Mouse (Mus musculus) frontal cortex, postnatal 36 days (tissue): ENCODE data around the gene Slc12a4.

Experiments
- DNase-seq, 2 experiments: peaks; one replicate each; pipeline ENCODE4 v3.0.0; 2022; ENCODE audit warnings: low spot score in 2 of 2

Gene Slc12a4

DNA sequence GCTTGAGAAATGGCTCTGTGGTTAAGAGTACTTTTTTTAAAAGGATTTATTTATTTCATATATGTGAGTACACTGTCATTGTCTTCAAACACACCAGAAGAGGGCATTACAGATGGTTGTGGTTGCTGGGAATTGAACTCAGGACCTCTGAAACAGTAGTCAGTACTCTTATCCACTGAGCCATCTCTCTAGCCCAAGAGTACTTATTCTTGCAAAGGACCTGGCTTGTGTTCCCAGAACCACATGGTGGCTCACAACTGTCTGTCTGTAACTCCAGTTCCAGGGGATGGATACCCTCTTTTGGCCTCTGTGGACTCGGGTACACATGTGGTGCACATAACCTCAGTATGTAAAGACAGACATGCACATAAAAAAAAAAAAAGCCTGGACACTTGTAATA, 3.5 kb upstream of the Slc12a4 start:
- DNase-seq: no peak

GRCm38 (mm10) chr8:105966692-105967311, 905 bp upstream of the Slc12a4 start:
- no peak for DNase-seq

- no peak for DNase-seq
Observed at GRCm38 (mm10) chr8:105965266-105965904, 512 bp downstream of the Slc12a4 start.

DNA sequence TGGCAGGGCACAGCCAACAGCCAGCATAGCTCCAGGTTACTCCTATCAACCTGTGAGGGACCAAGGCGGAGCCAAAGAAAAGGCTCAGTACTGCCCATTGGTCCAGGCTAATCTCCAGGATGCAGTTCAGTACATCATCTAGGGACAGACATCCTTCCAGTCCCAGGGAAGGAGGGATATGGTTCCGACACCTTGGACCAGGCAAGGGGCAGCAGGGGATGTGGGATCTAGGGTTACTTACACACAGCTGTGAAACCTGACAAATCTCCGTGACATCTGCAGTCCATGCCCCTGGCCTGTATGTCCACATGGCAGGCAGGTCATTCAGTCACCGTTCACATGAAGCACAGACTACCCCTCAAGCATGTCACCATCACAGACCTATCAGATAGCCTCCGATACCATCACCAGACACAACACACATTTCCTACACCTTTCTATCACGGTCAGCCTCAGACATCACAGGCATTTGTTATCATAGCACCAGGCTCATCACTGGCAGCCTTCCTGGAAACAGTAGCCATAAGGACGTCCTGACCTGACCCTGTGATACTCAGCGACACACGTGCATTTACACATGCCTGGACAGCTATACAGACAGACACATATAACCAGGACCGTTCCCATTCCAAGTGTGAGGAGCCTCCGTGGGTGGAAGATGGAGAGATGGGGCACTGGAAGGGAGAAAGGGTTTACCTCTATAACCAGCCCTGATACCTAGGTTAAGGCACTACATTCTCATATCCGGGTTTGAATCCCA, 1.2 kb downstream of the Slc12a4 start:
- DNase-seq: no peak

DNA sequence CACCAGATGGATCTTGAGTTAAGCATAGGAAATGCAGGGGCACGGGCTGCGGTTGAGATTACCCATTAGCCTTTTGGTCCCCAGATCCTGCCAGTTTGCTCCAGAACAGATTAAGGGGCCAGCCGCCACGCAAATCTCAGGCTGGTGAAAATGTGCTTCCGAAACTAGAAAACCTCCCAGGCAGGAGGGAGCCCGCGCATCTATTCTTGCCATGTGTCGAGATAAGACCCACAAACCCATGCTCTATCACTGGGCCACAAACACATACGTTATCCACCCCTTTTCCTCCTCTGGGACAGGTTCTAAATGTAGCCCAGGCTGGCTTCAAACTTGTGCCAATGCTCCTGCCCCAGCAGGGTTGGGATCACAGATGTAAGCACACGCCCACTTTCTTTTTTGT, 4.4 kb downstream of the Slc12a4 start:
- no peak for DNase-seq

- DNase-seq: no peak
Observed at GRCm38 (mm10) chr8:105961101-105961500, 4.8 kb downstream of the Slc12a4 start.

DNA sequence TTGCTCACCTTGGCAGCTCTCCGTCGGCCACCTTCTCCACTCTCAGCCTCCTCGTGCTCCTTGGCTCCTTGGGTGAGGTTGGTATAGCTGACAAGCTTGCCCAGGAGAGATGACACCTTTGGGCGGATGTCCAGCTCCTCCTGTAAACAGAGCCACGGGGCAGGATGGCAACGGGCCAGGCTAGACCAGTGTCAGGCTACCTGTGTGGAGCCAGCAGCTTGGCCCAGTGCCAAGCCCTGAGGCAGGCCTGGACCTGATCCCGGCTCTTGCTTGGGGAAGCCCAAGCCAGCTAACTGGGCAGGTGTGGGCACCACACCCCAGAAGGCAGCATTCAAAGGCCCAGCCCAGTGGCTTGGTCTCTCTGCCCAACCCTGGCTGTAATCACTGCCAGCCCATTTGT, 6.5 kb downstream of the Slc12a4 start:
- DNase-seq: no peak

DNA sequence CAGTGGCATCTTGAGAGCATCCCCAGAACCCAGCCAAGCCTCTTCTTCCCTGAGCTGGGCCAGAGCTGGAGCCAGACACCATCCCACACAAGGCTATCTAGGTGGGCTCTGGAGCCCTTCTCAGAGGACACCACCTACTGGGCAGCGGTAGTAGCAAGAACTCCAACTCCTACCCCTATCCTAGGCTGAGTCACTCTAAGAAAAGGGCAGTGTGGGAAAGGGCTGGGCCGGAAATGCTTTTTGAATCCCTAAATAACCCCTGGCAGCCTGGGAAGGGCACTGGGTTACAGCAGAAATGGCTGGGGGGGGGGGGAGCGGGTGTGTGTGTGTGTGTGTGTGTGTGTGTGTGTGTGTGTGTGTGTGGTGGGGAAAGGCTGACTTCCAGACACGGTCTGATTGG, 8.1 kb downstream of the Slc12a4 start:
- no peak for DNase-seq

DNA sequence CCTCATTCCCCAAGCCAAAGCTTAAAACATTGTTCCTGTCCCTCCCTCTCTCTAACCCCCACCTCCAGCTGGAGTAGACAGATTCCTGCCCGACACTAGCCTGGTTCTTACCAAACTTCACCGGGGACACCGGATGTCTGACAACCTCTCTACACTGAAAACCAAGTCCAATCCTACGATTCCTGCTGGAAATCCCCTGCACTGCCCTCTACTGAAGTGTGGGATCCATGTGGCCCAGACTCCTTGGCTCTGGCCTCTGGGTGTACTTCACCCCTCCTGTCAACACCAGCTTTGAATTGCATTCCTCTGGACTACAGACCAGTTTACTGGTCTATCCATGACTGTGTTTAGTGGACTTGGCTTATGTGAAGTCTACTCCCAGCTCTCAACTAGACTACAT, 9.3 kb downstream of the Slc12a4 start:
- DNase-seq: no peak

DNA sequence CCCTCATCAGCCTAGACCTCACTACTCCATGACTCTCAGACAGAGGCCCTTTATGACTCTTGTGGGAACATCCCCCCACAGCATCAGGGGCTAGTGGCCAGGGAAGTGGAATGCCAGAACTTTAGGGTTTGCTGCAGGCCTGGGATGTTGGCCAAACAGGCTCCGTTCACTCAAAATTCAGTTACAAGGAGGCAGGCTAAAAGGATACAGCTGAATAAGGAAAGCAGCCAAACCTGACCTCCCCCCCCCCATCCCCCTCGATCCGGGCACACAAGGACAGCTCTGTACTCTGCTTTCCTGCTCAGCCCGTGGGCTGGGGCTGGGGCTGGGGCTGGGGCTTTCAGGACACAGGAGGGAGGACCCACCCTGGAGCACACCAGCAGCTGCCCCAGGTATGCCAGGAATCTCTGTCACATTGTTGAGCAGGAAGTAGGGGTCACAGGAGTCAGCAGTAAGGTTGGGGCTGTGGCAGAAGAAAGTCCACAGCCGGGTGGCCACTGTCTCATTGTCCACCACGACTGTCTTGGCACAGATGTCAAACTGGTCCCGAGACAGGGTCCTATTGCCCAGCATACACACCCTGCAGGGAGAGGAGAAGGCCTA, 14.7 kb downstream of the Slc12a4 start:
- DNase-seq: no peak

DNA sequence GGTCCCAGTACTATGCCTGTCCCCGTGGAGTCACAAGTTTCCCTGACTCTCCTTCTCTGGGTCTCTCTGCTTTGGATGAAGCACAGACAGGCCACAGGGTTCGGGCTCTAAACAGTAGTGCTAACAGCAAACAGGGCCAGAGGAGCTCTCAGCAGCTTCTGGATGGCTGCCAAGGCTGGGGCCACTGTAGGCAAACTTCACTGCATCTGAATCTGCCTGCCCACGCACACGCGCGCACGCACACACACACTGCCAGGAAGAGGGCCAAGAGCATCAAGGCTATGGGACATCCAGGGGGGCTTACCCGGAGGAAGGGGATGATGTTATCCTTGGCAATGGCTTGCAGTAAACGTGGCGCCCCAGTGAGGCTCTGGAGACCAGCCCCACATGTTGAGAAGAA, 16.5 kb downstream of the Slc12a4 start:
- peak in 1 of 2 experiments; percentile 57 for DNase-seq

DNA sequence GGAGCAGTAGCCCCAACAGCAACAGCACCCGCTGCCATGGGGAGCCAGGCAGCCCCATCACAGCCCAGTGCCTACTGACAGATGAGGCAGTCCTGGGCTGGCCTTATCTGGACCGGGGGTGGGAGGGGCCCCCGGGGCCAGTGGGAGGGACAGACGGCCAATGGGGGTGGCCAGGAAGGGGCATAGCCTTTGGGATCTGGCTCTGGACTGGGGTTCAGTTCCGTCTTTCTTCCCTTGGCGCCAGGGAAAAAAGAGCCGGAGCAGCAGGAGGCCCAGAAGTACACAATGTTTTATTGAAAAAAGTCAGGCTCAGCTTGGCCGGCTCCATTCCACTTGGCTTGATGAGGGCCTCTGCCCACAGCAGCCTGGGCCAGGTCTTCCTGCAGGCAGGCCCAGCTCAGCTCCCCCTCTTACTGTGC, 22.6 kb downstream of the Slc12a4 start, which contains the start of gene Lcat:
TSS of gene Lcat (minus strand) at position 62 of the 419 bp plus-strand sequence.
- DNase-seq: peak in 1 of 2 experiments; percentile 44

- DNase-seq: no peak
Observed at GRCm38 (mm10) chr8:105942542-105942941, 23.4 kb downstream of the Slc12a4 start.

DNA sequence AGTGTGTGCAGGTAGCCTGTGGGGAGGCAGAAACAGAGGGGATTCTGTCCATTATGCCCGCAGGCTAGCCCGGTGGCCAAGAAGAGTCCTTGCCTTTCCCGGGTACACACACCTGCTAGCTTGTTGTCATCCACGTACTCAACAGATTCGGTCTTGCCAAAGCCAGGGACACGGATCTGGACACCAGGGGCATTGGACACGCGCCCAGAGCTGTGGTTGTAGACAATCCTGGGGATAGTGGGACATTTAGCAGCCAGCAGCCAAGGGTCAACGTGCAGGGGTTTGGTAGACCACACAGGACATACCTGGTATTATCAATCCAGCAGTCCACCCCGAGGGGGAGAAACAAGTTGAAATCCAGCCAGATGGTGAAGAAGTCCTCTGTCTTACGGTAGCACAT, 23.9 kb downstream of the Slc12a4 start:
- no peak for DNase-seq

- no peak for DNase-seq
Observed at GRCm38 (mm10) chr8:105938306-105938669, 27.6 kb downstream of the Slc12a4 start, which contains the start of gene Psmb10. TSS of gene Psmb10 (minus strand) at chr8:105938444.

DNA sequence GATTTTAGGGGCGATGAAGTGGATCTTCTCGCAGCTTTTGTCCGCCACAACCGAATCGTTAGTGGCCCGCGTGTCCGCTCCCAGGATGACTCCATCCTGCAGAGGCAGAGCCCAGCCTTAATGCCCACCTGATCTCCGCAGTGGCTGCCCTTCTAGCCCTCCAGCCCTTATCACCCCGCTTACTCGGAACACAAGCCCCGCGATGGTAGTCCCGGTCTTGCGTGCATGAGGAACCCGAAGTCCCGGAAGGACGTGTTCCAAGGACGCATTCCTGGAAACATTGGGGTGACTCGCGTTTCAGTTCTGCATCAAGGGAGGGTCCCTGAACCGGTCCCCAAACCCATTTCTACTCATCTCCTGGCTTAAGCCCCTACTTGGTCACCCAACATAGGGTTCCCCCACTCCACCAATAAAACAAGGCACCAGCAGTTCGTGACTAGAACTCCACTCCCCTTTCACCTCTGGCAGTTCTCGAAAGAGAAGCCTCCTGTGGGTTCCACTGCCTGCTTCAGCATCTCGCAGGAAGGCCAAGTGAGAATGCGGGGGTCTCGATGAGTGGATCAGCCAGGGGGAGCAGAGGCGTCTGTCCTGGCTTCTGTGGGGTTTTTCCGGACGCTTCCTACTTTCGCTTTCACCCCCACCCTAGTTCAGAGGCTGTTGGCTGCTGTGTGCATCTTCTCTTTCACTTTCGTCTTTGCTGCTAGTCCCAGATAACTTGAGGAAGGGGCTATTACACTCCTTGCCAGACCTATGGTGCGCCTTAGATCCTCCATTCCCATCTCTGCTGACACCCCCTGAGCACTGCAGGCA, 28.2 kb downstream of the Slc12a4 start:
- peak; percentile 54 to 60 for DNase-seq

DNA sequence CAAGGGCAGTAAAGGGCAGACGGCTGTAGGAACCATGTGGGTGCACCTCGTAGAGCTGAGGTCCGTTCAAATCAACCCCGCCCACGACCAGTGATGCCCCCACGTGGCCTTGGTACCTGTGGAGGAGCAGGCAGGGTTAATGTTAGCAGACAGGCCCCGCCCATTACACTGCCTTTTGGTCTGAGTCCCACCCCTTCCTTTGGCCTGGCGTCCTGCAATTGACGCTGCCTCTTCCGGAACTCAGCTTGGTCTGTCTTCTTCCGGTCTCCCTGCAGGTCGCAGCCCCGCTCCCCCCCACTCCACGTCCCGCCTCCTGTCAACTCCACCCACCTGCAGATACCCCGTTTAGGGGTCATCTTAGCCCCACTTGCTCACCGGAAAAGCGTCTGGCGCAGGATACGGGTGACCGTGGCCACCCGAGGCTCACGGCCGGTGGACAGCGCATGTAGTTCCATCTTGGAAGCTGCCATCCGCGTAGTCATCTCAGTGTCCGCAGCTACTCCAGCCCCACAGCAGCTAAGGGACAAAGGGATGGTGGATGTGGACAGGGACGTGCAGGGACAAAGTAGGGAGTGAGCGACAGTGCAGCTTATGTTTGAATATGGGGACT, 28.9 kb downstream of the Slc12a4 start:
- DNase-seq: peak; percentile 87

GRCm38 (mm10) chr8:105935863-105936603, 29.9 kb downstream of the Slc12a4 start:
- DNase-seq: no peak

- no peak for DNase-seq
Observed at GRCm38 (mm10) chr8:105935105-105935504, 30.8 kb downstream of the Slc12a4 start.

- DNase-seq: no peak
Observed at GRCm38 (mm10) chr8:105933762-105934161, 32.1 kb downstream of the Slc12a4 start, which contains the start of gene Ctrl. TSS of gene Ctrl (minus strand) at chr8:105933862.
